Mouse (Mus musculus) embryonic facial prominence, embryonic 14.5 days (tissue): ENCODE results near the gene Rbmxl2. TPM values are rescaled to one million over a fixed set of nuclear protein-coding genes. Genes with fewer than 3 reads are reported as not detected.

Experiments used
- ATAC-seq: fragments of 200-750 bp; cut with Nextera tagmentation; 2 replicates; pipeline ENCODE4 v1.8.0; 2017; ENCODE audit warnings: low read depth, moderate number of reproducible peaks, moderate TSS enrichment
- DNase-seq: peaks from one replicate; pipeline ENCODE4 v3.0.0-alpha.2; 2015; ENCODE audit warnings: low spot score
- H3K27ac ChIP-seq: fragments of 300-500 bp; sonication (generic); replicated peaks from 2 replicates; pipeline ENCODE4 v1.5.1; 2014; ENCODE audit warnings: low read depth, mild to moderate bottlenecking, low read length, moderate library complexity
- H3K27me3 ChIP-seq: fragments of 300-500 bp; sonication (generic); replicated peaks from 2 replicates; pipeline ENCODE4 v1.6.1; 2014; ENCODE audit warnings: low read length; ENCODE audit not compliant: control insufficient read depth, insufficient read depth
- H3K36me3 ChIP-seq: fragments of 300-500 bp; sonication (generic); 2 replicates; pipeline ENCODE4 v1.6.1; 2014; ENCODE audit warnings: low read length, mixed read lengths; ENCODE audit not compliant: control insufficient read depth, insufficient read depth
- H3K4me1 ChIP-seq: fragments of 300-500 bp; sonication (generic); 2 replicates; pipeline ENCODE4 v1.6.1; 2014; ENCODE audit warnings: antibody characterized with exemption, low read length; ENCODE audit not compliant: control insufficient read depth, insufficient read depth
- H3K4me2 ChIP-seq: fragments of 300-500 bp; sonication (generic); 2 replicates; pipeline ENCODE4 v1.6.1; 2014; ENCODE audit warnings: low read depth, mild to moderate bottlenecking, low read length, moderate library complexity, mixed read lengths
- H3K4me3 ChIP-seq: fragments of 300-500 bp; sonication (generic); 2 replicates; pipeline ENCODE4 v1.5.1; 2014; ENCODE audit warnings: low read depth, mild to moderate bottlenecking, low read length
- H3K9ac ChIP-seq: fragments of 300-500 bp; sonication (generic); 2 replicates; pipeline ENCODE4 v1.6.1; 2014; ENCODE audit warnings: low read depth, mild to moderate bottlenecking, low read length, moderate library complexity, mixed read lengths
- H3K9me3 ChIP-seq: fragments of 300-500 bp; sonication (generic); 2 replicates; pipeline ENCODE4 v1.6.1; 2016; ENCODE audit warnings: low read length; ENCODE audit not compliant: control insufficient read depth
- WGBS: fragments of 180-500 bp; shearing (Covaris S2); extraction: QIAGEN DNeasy Blood & Tissue Kit; methylation state at CpG from one replicate; pipeline ENCODE4 v1.1.7; 2014; 5-methylcytosine and 5-hydroxymethylcytosine counted together
- polyA plus RNA-seq: library from polyadenylated mRNA; unstranded; fragments of >200 nt; fragmentation: Nextera tagmentation; extraction: Ambion mirVana; gene quantifications from 2 replicates; pipeline ENCODE4 v1.2.1, GENCODE M21; 2014

Gene Rbmxl2
- not detected in 2 replicates for polyA plus RNA-seq

DNA sequence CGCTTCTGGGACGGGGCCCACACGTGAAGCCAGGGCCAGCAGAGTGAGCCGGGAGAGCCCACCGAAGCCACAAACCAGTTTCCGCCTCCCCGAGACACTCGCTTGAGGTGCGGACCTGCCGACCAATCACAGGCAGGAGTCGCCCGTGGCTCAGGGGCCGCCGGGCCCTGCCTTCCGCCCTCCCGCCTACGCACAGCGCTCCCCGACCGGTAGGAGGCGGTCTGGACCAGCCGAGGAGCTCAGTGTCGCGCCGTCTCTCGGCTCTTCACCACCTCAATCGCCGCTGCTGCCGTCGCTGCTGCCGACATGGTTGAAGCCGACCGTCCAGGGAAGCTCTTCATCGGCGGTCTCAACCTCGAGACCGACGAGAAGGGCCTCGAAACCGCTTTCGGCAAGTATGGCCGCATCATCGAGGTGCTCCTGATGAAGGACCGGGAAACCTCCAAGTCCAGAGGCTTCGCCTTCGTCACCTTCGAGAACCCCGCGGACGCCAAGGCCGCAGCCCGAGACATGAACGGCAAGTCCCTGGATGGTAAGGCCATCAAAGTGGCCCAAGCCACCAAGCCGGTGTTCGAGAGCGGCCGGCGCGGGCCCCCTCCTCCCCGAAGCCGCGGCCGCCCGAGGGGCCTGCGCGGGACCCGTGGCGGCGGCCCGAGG, at the start of gene Rbmxl2:
Rbmxl2 (plus strand) TSS at position 242 of the 657 bp plus-strand sequence.
- Histone ChIP-seq H3K36me3 (no peaks in the 10 kb centered on the region), H3K27ac (no peak within 1 kb of the TSS), H3K4me3 (peak within 1 kb of the TSS; percentile 22), H3K9ac (no peak within 1 kb of the TSS), H3K4me1 (no peaks in the 10 kb centered on the region), H3K27me3 (peaks cover 46% of the 10 kb centered on the region), H3K4me2 (peak within 1 kb of the TSS; percentile 20; the same call in 1 of the 2 replicates), H3K9me3 (peaks cover 13% of the 10 kb centered on the region)
- no peak for ATAC-seq
- no peak for DNase-seq
- 47% methylated on average over 58 of the region's 70 CpGs for WGBS

DNA sequence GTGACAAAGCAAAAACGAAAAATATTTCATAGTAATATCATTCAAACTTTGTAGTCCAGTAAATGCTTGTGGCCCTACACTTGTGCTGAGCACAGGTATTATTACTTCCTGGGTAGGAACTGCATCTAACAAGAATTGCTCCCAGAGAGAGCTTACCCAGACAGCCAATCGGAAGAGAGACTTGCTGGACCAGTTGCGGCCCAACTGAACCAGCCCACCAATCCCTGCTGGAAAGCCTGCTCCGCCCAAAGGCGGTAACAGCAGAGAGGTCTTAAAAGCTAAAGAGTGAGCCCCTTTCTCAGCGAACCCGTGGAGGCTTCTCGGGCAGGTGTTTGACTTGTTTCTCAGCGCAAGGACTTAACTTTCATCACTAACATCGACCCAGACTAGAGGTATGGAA, 42.6 kb upstream of the Rbmxl2 start, which contains the start of gene Nlrp14:
Nlrp14 (plus strand) TSS at position 301 of the 400 bp plus-strand sequence.
- no peaks in the 10 kb centered on the region for H3K36me3 ChIP-seq
- no peak within 1 kb of the TSS for H3K27ac ChIP-seq
- H3K4me2 ChIP-seq: no peak within 1 kb of the TSS
- no peaks in the 10 kb centered on the region for H3K9me3 ChIP-seq
- no peak within 1 kb of the TSS for H3K9ac ChIP-seq
- H3K27me3 ChIP-seq: no peaks in the 10 kb centered on the region
- no peak for DNase-seq
- no peaks in the 10 kb centered on the region for H3K4me1 ChIP-seq
- no peak within 1 kb of the TSS for H3K4me3 ChIP-seq
- no peak for ATAC-seq
- WGBS: 79% methylated on average over 10 of the region's 10 CpGs

DNA sequence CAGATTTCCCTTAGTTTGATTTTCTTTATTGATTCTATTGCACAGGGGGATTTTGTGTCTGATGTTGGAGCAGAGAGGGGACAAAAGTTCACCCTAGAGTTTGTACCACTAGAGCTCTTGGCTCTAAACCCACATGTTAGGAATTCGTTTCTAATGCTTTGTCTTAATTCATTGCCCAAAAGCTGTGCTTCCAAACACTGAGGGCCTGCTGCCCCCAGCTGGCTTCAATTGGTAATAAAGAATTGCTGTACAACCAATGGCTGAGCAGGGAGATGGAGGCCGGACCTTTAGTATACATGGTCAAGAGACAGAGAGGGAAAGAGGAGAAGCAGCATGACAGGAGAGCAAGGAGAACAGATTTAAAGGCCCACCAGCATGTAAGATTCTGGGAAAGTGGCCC, 28.8 kb upstream of the Rbmxl2 start:
- no peak for DNase-seq

DNA sequence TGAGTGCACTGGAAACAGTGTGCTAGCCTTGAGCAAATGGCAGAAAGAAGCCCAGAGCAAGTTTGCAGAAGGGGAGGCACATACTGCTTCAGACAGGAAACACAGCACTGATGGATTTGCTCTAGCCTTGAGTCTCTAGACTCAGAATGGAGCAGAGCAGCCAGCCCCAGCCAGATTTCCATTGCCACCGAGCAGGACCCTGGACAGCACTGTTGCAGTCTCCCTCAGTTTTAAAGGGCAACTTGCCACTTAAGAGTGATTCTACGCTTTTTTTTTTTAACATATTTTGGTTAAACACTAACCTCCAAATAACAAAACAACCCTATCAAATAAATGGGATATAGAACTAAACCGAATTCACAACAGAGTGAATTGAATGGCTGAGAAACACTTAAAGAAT, 7.4 kb upstream of the Rbmxl2 start:
- ATAC-seq (no peak), DNase-seq (peak; percentile 23)
- Histone ChIP-seq H3K4me3 (no peak overlapping the region), H3K36me3 (no peaks in the 10 kb centered on the region), H3K9me3 (no peaks in the 10 kb centered on the region), H3K4me1 (no peaks in the 10 kb centered on the region), H3K27ac (no peak overlapping the region), H3K4me2 (no peak overlapping the region), H3K9ac (no peak overlapping the region), H3K27me3 (0 out of 2 replicates have a peak, but pooled peaks cover under 1% of the 10 kb centered on the region)
- 42% methylated on average over 3 of the region's 3 CpGs for WGBS

More for the DNA sequence above, 28.8 kb upstream of the Rbmxl2 start:
- H3K4me2 ChIP-seq: no peak overlapping the region
- H3K36me3 ChIP-seq: no peaks in the 10 kb centered on the region
- H3K4me1 ChIP-seq: no peaks in the 10 kb centered on the region
- no peaks in the 10 kb centered on the region for H3K27me3 ChIP-seq
- no peak overlapping the region for H3K27ac ChIP-seq
- no peaks in the 10 kb centered on the region for H3K9me3 ChIP-seq
- H3K9ac ChIP-seq: no peak overlapping the region
- no peak overlapping the region for H3K4me3 ChIP-seq
- no peak for ATAC-seq
- WGBS: 41% methylated on average over 2 of the region's 2 CpGs

DNA sequence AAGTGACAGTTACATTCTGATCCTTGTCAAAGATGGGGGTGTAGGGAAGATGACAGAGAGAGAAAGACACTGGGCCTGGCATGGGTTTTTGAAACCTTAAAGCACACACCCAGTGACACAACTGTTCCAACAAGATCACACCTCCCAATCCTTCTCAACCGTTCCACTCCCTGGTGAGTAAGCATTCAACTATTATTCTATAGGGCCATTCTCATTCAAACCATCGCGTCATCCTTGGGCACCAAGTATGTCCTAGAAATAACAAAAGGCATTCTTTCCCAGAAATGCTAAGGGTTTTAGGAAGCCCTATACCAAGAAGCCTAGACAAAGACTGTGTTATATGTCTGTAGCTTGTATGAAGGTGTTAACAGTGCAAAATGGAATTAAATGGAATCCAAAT, 1.4 kb upstream of the Rbmxl2 start:
- Histone ChIP-seq H3K27ac (no peak overlapping the region), H3K27me3 (peaks cover 43% of the 10 kb centered on the region), H3K4me1 (no peaks in the 10 kb centered on the region), H3K36me3 (no peaks in the 10 kb centered on the region), H3K9ac (no peak overlapping the region), H3K4me2 (no peak overlapping the region), H3K9me3 (peaks cover 13% of the 10 kb centered on the region), H3K4me3 (no peak overlapping the region)
- ATAC-seq (no peak), DNase-seq (no peak)
- WGBS: 87% methylated on average over 3 of the region's 3 CpGs

DNA sequence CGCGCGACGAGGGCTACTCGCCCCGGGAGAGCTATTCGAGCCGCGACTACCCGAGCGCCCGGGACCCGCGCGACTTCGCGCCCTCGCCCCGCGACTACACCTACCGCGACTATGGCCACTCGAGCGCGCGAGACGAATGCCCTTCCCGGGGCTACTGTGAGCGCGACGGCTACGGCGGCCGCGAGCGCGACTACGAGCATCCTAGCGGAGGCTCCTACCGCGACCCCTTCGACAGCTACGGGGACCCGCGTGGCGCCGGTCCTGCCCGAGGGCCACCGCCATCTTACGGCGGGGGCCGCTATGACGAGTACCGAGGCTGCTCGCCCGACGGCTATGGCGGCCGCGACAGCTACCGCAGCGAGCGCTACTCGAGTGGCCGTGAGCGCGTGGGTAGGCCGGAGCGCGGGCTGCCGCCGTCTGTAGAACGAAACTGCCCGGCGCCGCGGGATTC, 906 bp downstream of the Rbmxl2 start:
- H3K27me3 ChIP-seq: peaks cover 46% of the 10 kb centered on the region
- no peaks in the 10 kb centered on the region for H3K36me3 ChIP-seq
- H3K4me3 ChIP-seq: peak overlapping the region; percentile 22
- no peak overlapping the region for H3K9ac ChIP-seq
- H3K4me1 ChIP-seq: no peaks in the 10 kb centered on the region
- H3K27ac ChIP-seq: no peak overlapping the region
- DNase-seq (no peak), ATAC-seq (no peak)
- 32% methylated on average over 54 of the region's 77 CpGs for WGBS
- H3K9me3 ChIP-seq: peaks cover 13% of the 10 kb centered on the region
- peak overlapping the region; percentile 20; the same call in 1 of the 2 replicates for H3K4me2 ChIP-seq

DNA sequence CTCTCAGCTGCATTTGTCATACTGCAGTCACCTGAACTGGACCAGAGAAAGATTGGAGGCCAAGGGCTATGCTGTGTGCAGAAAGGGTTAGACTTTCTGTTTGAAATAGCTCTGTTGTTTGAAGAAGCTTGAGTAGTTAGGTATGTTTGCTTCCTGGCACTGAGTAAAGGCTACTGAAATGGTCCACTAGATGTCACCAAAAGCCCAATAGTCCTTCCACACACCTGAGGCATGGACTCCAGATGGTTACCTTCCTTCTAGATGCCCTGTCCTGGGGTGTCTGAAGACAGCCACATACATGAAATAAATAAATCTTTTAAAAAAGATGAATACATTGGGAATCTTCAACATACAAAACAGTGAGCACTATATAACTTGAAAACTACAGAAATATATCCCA, 6.5 kb downstream of the Rbmxl2 start:
- no peak overlapping the region for H3K9ac ChIP-seq
- H3K9me3 ChIP-seq: 0 out of 2 replicates have a peak, but pooled peaks cover 4% of the 10 kb centered on the region
- no peak overlapping the region for H3K4me3 ChIP-seq
- H3K4me2 ChIP-seq: no peak overlapping the region
- peaks cover 15% of the 10 kb centered on the region for H3K27me3 ChIP-seq
- H3K4me1 ChIP-seq: no peaks in the 10 kb centered on the region
- DNase-seq: peak; percentile 11
- no peak for ATAC-seq
- H3K27ac ChIP-seq: no peak overlapping the region
- no peaks in the 10 kb centered on the region for H3K36me3 ChIP-seq

DNA sequence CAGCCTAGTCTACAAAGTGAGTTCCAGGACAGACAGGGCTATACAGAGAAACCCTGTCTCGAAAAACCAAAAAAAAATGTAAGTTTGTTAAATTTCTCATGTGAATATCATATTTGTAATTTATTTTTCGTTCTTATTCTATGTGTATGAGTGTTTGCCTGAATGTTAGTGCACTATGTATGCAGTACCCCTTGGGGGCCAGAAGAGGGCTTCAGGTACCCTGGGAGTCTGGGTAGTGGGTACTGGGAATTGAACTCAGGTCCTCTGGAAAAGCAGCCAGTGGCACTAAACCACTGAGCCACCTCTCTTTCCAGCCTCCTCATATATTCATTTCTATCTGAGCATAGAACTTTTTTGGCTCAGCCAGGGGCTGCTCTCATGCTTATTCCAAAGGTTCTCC, 7.6 kb downstream of the Rbmxl2 start:
- H3K4me1 ChIP-seq: no peaks in the 10 kb centered on the region
- H3K4me2 ChIP-seq: no peak overlapping the region
- H3K27ac ChIP-seq: no peak overlapping the region
- H3K27me3 ChIP-seq: peaks cover 4% of the 10 kb centered on the region
- no peak overlapping the region for H3K4me3 ChIP-seq
- no peaks in the 10 kb centered on the region for H3K36me3 ChIP-seq
- WGBS: 80% methylated on average over 2 of the region's 2 CpGs
- ATAC-seq (no peak), DNase-seq (no peak)
- no peak overlapping the region for H3K9ac ChIP-seq
- 0 out of 2 replicates have a peak, but pooled peaks cover 4% of the 10 kb centered on the region for H3K9me3 ChIP-seq

DNA sequence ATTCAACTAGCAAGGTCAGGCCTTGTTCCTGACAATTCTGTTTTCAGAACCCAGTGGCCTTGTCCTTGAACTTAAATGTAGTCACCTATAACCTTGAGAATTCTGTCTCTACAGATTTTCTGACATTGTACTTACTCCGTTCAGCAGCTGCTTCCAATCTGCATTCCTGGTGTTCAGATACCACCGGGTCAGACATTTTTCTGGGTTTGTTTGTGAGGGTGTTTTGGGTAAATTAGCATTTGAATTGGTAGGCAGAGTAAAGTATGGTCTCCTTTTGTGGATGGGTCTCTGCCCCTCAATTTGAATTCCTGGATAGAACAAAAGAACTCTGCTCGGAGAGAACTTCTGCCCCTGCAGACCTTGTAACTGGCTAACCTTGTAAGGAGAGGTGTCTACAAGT, 27.6 kb downstream of the Rbmxl2 start:
- Histone ChIP-seq H3K4me2 (no peak overlapping the region), H3K27me3 (no peaks in the 10 kb centered on the region), H3K36me3 (no peaks in the 10 kb centered on the region), H3K4me1 (no peaks in the 10 kb centered on the region), H3K27ac (no peak overlapping the region), H3K9ac (no peak overlapping the region), H3K9me3 (no peaks in the 10 kb centered on the region), H3K4me3 (no peak overlapping the region)
- no peak for ATAC-seq
- no peak for DNase-seq
- WGBS: 34% methylated on average over 3 of the region's 3 CpGs
